Mouse (Mus musculus) thymus, adult 2 months (tissue): ENCODE results near the gene Dennd2d. TPM values are rescaled to one million over a fixed set of nuclear protein-coding genes. Genes with fewer than 3 reads are reported as not detected.

Experiments used
- DNase-seq: peaks from one replicate; pipeline ENCODE4 v3.0.0; 2021
- H3K27ac ChIP-seq: fragments of 200-500 bp; 2 replicates; pipeline ENCODE4 v1.5.1; 2012; ENCODE audit warnings: low read length, control low read depth; ENCODE audit not compliant: control insufficient read depth, insufficient read depth
- H3K27me3 ChIP-seq: fragments of 200-500 bp; 2 replicates; pipeline ENCODE4 v1.6.1; 2012; ENCODE audit warnings: mild to moderate bottlenecking, low read length, moderate library complexity, mixed read lengths; ENCODE audit not compliant: control insufficient read depth, insufficient read depth
- H3K36me3 ChIP-seq: fragments of 200-500 bp; 2 replicates; pipeline ENCODE4 v1.6.1; 2012; ENCODE audit warnings: mild to moderate bottlenecking, low read length, moderate library complexity; ENCODE audit not compliant: control insufficient read depth, insufficient read depth
- H3K4me1 ChIP-seq: fragments of 200-500 bp; replicated peaks from 2 replicates; pipeline ENCODE4 v1.6.1; 2012; ENCODE audit warnings: low read length; ENCODE audit not compliant: control insufficient read depth, insufficient read depth
- H3K4me3 ChIP-seq: fragments of 200-500 bp; 2 replicates; pipeline ENCODE4 v1.5.1; 2012; ENCODE audit warnings: mild to moderate bottlenecking, low read length, control low read depth, moderate library complexity; ENCODE audit not compliant: control insufficient read depth, insufficient read depth
- CTCF ChIP-seq: fragments of 200-500 bp; IDR thresholded peaks from 2 replicates; pipeline ENCODE4 v1.5.1; 2012; ENCODE audit warnings: mild to moderate bottlenecking, control low read depth, low read length, moderate library complexity, borderline replicate concordance; ENCODE audit not compliant: control insufficient read depth, poor library complexity, insufficient read depth; ENCODE audit errors: extremely low read depth
- POLR2A ChIP-seq: fragments of 200-500 bp; IDR thresholded peaks from 2 replicates; pipeline ENCODE4 v1.6.1; 2012; ENCODE audit warnings: mild to moderate bottlenecking, low read length, control low read depth, moderate library complexity; ENCODE audit not compliant: control insufficient read depth, poor library complexity, insufficient read depth; ENCODE audit errors: extremely low read depth
- WGBS: fragments of 180-500 bp; shearing (Covaris S2); methylation state at CpG from one replicate; pipeline ENCODE4 v1.1.7; 2018; 5-methylcytosine and 5-hydroxymethylcytosine counted together
- polyA plus RNA-seq: library from polyadenylated mRNA; depleted of rRNA; stranded (reverse); fragments of >200 nt; gene quantifications from 2 replicates; pipeline ENCODE4 v1.2.3, GENCODE M21; 2012

Gene Dennd2d
- polyA plus RNA-seq, 1 experiment: 47.6 TPM

DNA sequence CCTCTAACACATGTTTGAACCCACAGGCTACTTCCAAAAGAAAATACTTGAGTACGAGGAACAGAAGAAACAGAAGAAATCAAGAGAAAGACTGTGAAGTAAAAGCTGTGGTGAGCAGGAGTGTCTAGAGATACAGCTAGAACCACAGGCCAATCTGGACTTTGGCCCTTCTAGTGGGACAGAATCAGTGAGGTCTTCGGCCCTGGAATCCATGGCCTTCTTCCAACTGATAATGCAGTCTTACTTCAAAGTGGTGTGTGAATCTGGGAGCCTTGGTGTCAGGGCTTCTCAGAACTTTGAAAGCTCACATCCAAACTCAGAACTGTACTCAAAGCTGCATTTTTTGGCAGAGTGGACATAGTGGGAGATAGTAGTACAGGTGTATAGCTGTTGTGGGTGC lies 18.3 kb downstream of the Dennd2d start:
- Histone ChIP-seq H3K4me3 (no peak overlapping the region), H3K36me3 (peaks cover 48% of the 10 kb centered on the region), H3K27ac (no peak overlapping the region), H3K4me1 (no peaks in the 10 kb centered on the region), H3K27me3 (no peaks in the 10 kb centered on the region)
- TF ChIP-seq CTCF (no peak), POLR2A (no peak)
- DNase-seq: no peak
- 99% methylated on average over 2 of the region's 2 CpGs for WGBS

- Histone ChIP-seq H3K27me3 (no peaks in the 10 kb centered on the region), H3K4me1 (no peaks in the 10 kb centered on the region), H3K4me3 (no peak overlapping the region), H3K36me3 (peaks cover 48% of the 10 kb centered on the region), H3K27ac (no peak overlapping the region)
- no peak for DNase-seq
- 85% methylated on average over 2 of the region's 2 CpGs for whole genome bisulfite sequencing
- TF ChIP-seq CTCF (no peak), POLR2A (no peak)
Observed at GRCm38 (mm10) chr3:106502892-106503291, 20.7 kb downstream of the Dennd2d start.

DNA sequence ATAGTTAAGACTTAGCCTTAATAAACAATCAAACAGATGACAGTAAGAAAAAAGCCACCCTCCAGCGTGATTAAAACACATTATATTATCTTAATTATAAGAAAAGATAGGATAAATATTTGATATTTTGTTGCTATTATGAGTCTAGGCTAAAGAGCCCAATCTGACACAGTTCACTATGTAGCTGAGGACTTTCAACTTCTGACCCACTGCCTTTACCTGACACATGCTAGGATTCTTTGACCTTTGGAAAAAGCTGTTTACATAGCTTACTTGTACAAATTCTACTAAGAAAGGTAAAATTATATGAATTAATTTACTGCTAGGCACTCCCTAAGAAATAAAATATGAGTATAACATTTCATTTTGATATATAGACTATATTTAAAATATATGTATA lies 28.5 kb downstream of the Dennd2d start:
- no peak for DNase-seq

GRCm38 (mm10) chr3:106515016-106515415 lies 32.8 kb downstream of the Dennd2d start:
- no peaks in the 10 kb centered on the region for H3K4me1 ChIP-seq
- no peak for DNase-seq
- H3K27me3 ChIP-seq: no peaks in the 10 kb centered on the region
- no peak overlapping the region for H3K4me3 ChIP-seq
- peaks cover 3% of the 10 kb centered on the region; the same call in 1 of the 2 replicates for H3K36me3 ChIP-seq
- H3K27ac ChIP-seq: no peak overlapping the region
- TF ChIP-seq POLR2A (no peak), CTCF (no peak)
- 96% methylated on average over 6 of the region's 6 CpGs for WGBS

More for the DNA sequence above, 28.5 kb downstream of the Dennd2d start:
- Histone ChIP-seq H3K36me3 (peaks cover 3% of the 10 kb centered on the region; the same call in 1 of the 2 replicates), H3K4me3 (no peak overlapping the region), H3K27me3 (no peaks in the 10 kb centered on the region), H3K4me1 (no peaks in the 10 kb centered on the region), H3K27ac (no peak overlapping the region)
- no peak for TF ChIP-seq CTCF
- no peak for TF ChIP-seq POLR2A
- 89% methylated on average over 1 of the region's 1 CpGs for WGBS

DNA sequence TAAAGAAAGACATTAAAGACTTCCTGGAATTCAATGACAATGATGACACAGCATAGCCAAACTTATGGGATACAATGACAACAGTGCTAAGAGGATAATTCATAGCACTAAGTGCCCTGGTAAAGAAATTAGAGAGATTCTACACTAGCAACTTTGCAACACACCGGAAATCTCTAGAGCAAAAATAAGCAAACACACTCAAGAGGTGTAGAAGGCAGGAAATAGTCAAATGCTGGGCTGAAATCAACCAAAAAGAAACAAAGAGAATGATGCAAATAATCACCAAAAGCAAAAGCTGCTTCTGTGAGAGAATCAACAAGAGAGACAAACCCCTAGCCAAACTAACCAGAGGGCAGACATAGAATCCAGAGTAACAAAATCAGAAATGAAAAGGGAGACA lies 40.5 kb downstream of the Dennd2d start:
- Histone ChIP-seq H3K27ac (no peak overlapping the region), H3K36me3 (no peaks in the 10 kb centered on the region), H3K4me1 (no peaks in the 10 kb centered on the region; the same call in 1 of the 2 replicates), H3K27me3 (no peaks in the 10 kb centered on the region), H3K4me3 (no peak overlapping the region)
- 100% methylated on average over 1 of the region's 1 CpGs for WGBS
- TF ChIP-seq POLR2A (no peak), CTCF (no peak)
- no peak for DNase-seq

DNA sequence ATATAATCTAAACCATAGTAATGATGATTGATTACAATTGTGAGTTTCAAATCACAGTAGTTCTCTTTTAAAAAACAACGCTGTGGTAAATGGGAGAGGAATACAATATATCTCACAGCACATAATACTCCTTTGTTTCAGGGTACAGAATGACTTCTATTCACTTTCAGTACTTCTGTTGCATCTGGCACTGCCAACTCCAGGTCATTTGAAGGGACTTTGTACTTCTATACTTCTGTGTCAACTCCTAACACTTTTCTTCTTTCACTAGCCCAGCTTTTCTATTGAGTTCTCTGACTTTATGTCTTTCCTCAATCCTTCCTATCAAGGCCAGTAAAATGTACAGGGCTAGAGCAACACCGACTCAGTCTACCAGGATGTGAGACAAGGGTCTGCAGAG lies 44.2 kb downstream of the Dennd2d start:
- no peak for TF ChIP-seq POLR2A
- TF ChIP-seq CTCF: no peak
- Histone ChIP-seq H3K27ac (no peak overlapping the region), H3K27me3 (no peaks in the 10 kb centered on the region), H3K36me3 (no peaks in the 10 kb centered on the region), H3K4me1 (no peaks in the 10 kb centered on the region; the same call in 1 of the 2 replicates), H3K4me3 (no peak overlapping the region)
- WGBS: 99% methylated on average over 2 of the region's 2 CpGs
- DNase-seq: no peak

DNA sequence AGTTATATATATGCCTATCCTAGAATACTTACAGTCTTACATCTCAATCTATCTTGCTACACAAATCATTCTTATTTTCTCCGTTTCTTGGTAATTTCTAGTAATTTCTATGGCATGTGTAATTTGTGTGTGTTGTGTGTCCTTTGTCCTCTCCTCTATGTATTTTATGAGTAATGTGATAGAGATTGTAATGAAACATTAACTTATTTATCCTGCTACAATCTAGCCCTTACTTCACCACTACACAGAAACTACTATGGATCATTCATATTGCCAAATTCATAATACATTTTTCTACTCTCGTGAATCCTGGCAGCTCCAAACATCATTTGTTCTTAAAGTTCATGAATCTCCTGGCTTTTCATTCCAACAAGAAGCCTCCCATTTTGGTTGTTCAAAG lies 45.8 kb downstream of the Dennd2d start:
- H3K36me3 ChIP-seq: no peaks in the 10 kb centered on the region
- no peaks in the 10 kb centered on the region for H3K27me3 ChIP-seq
- no peak overlapping the region for H3K27ac ChIP-seq
- no peaks in the 10 kb centered on the region; the same call in 1 of the 2 replicates for H3K4me1 ChIP-seq
- TF ChIP-seq POLR2A (no peak), CTCF (no peak)
- H3K4me3 ChIP-seq: no peak overlapping the region
- no peak for DNase-seq
- WGBS: 97% methylated on average over 2 of the region's 2 CpGs
